15 mouse cellular contexts compared by ENCODE assay signal in the genomic region with DNA sequence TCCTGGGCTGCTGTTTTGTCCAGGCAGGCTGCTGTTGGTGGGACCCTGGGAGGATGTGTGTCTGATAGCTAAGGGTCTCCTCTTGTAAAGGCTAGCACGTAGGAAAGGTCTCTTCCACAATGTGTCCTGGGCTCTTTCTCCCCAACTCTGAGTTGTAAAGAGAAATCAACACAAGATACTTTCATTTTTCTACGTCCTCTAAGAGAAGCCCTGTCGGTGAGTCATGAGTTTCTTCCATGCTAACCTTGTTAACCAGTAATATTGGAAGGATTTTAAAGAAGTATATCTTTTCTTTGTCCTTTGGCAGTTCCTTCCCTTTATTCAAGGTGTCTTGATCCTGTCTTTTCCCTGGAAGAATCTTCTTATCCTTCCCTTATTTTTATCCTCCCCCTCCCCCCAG. TPM values are rescaled to one million over a fixed set of nuclear protein-coding genes. Genes with fewer than 3 reads are reported as not detected.
DNase-seq lines count a peak whose midpoint lies in the region; ATAC-seq lines count a peak whose summit lies in the region.
"Had no signal": no experiment of that assay in that cellular context is flagged by ENCODE, and none has a peak within 500 bp of the region (broad histone marks: within the 10 kb centered on the region; RNA-seq: fewer than 3 reads in every experiment).

No protein-coding gene starts in this region.

- no peak overlapping the region for H3K4me2 ChIP-seq in heart, embryonic 16.5 days (ENCODE audit: low read depth, low read length)

- H3K4me3 ChIP-seq in heart, embryonic 16.5 days (ENCODE audit: low read length), result no peak overlapping the region
- H3K4me3 ChIP-seq in megakaryocyte, embryonic 14.5 days (replicated peaks), result peak overlapping the region; percentile 81
- H3K4me3 ChIP-seq: erythroblast, embryonic 14.5 days had no signal

- ATAC-seq in heart, embryonic 16.5 days (replicated peaks; ENCODE audit: extremely low read depth, insufficient read depth, low FRiP score), result no peak
- ATAC-seq in megakaryocyte, adult 5-6 weeks (ENCODE audit: poor library complexity, severe bottlenecking), result no peak
- ATAC-seq: CD4-positive, CD25-positive, alpha-beta regulatory T cell, adult 4 months had no signal

- no peak for DNase-seq in heart, adult 9 months (ENCODE audit: low spot score in 2 of 2)
- peak; percentile 44 for DNase-seq in induced T-regulatory cell, adult 2 months (ENCODE audit: low read depth)
- no peak for DNase-seq in embryo, embryonic 9.5 days (ENCODE audit: extremely low spot score)
- no peak for DNase-seq in frontal cortex, postnatal 36 days (ENCODE audit: low spot score in 2 of 2)
- no peak for DNase-seq in adrenal gland, postnatal 36 days
- DNase-seq: cerebellum, postnatal 10 days; heart, postnatal 4 days; kidney, postnatal 25 days; lung, postnatal 14 days; thymus, adult 2 months had no signal

- 66% methylated on average over 3 of the region's 3 CpGs for WGBS in heart, embryonic 16.5 days

- no peaks in the 10 kb centered on the region for H3K9me3 ChIP-seq in heart, embryonic 16.5 days (replicated peaks; ENCODE audit: control insufficient read depth, low read length)
- no peaks in the 10 kb centered on the region for H3K9me3 ChIP-seq in megakaryocyte, embryonic 14.5 days

- H3K9ac ChIP-seq in heart, embryonic 16.5 days (ENCODE audit: low read length), result 0 out of 2 replicates have a peak overlapping the region, but pooled peaks have one; percentile 0

- peaks cover 60% of the 10 kb centered on the region for H3K4me1 ChIP-seq in heart, embryonic 16.5 days (ENCODE audit: control insufficient read depth, insufficient read depth, low read length)
- peaks cover 99% of the 10 kb centered on the region for H3K4me1 ChIP-seq in megakaryocyte, embryonic 14.5 days

- 0 out of 2 replicates have a peak overlapping the region, but pooled peaks have one; percentile 5 for H3K27ac ChIP-seq in heart, embryonic 16.5 days (ENCODE audit: low read length)

- H3K27me3 ChIP-seq in heart, embryonic 16.5 days (ENCODE audit: control insufficient read depth, insufficient read depth, low read length), result no peaks in the 10 kb centered on the region
- H3K27me3 ChIP-seq in megakaryocyte, embryonic 14.5 days (replicated peaks), result no peaks in the 10 kb centered on the region

- no peaks in the 10 kb centered on the region for H3K36me3 ChIP-seq in heart, embryonic 16.5 days (ENCODE audit: control insufficient read depth, insufficient read depth)
- peaks cover 67% of the 10 kb centered on the region for H3K36me3 ChIP-seq in megakaryocyte, embryonic 14.5 days (replicated peaks; ENCODE audit: low read length)

RNA-seq across cellular contexts. Expression of gene Pgs1, which starts 9.6 kb away (rescaled TPM):
- polyA plus RNA-seq in heart, embryonic 16.5 days (2015; fragmentation: Nextera tagmentation; extraction: Ambion mirVana), result 26.9 and 28.9 TPM in 2 replicates
- polyA plus RNA-seq in megakaryocyte, embryonic 14.5 days (2012; ENCODE audit: insufficient read depth, low replicate concordance), result 16.0 and 43.0 TPM in 2 replicates
- total RNA-seq in megakaryocyte, adult 5-6 weeks (2015), result 18.7 and 22.4 TPM in 2 replicates
- 26.7 and 27.2 TPM in 2 replicates for total RNA-seq in megakaryocyte, adult 5-6 weeks (2017)
- total RNA-seq in adrenal gland, postnatal 36 days (2021), result 10 to 100 TPM; 54.7 to 58.7 TPM

RNA-seq across cellular contexts. Expression of gene Socs3, which starts 25.8 kb away (rescaled TPM):
- polyA plus RNA-seq in heart, embryonic 16.5 days (2015; fragmentation: Nextera tagmentation; extraction: Ambion mirVana), result 7.2 and 8.2 TPM in 2 replicates
- 54.8 and 75.2 TPM in 2 replicates for polyA plus RNA-seq in megakaryocyte, embryonic 14.5 days (2012; ENCODE audit: insufficient read depth, low replicate concordance)
- total RNA-seq in megakaryocyte, adult 5-6 weeks (2015), result 2.0 and 3.1 TPM in 2 replicates
- total RNA-seq in megakaryocyte, adult 5-6 weeks (2017), result 3.2 and 5.1 TPM in 2 replicates
- total RNA-seq in adrenal gland, postnatal 36 days (2021), result 10 to 100 TPM in 1 of 2 experiments, 1 to 10 TPM in 1; 6.6 to 17.5 TPM
